ENCODE assay signal across 16 mouse cellular contexts in genomic region chr9:92718337-92718736, GRCm38 (mm10).
DNase-seq lines count a peak whose midpoint lies in the region; ATAC-seq and TF ChIP-seq lines count a peak whose summit lies in the region.
"Had no signal": no experiment of that assay in that cellular context is flagged by ENCODE, and none has a peak within 500 bp of the region (broad histone marks: within the 10 kb centered on the region; RNA-seq: fewer than 3 reads in every experiment).

No protein-coding gene starts in this region.

- no peak overlapping the region for H3K4me2 ChIP-seq in lung, embryonic 14.5 days
- H3K4me2 ChIP-seq: forebrain, embryonic 15.5 days; heart, embryonic 11.5 days; intestine, embryonic 15.5 days; neural tube, embryonic 12.5 days had no signal

- no peak overlapping the region for H3K9ac ChIP-seq in lung, embryonic 14.5 days
- H3K9ac ChIP-seq: forebrain, embryonic 15.5 days; intestine, embryonic 15.5 days; liver, embryonic 14.5 days; neural tube, embryonic 12.5 days had no signal

- H3K4me3 ChIP-seq in lung, embryonic 14.5 days (ENCODE audit: low read depth, low read length), result no peak overlapping the region
- H3K4me3 ChIP-seq: forebrain, embryonic 15.5 days; intestine, embryonic 15.5 days; megakaryocyte, embryonic 14.5 days; neural tube, embryonic 12.5 days had no signal

- ATAC-seq in lung, embryonic 14.5 days (ENCODE audit: insufficient read depth), result peak; percentile 57; the same call in 1 of the 2 replicates
- ATAC-seq: intestine, embryonic 15.5 days had no signal

- TF ChIP-seq POLR2A in brain, embryonic 14.5 days (IDR thresholded peaks at IDR 0.05; ENCODE audit: borderline replicate concordance, extremely low read depth, insufficient read depth, insufficient read length, poor library complexity, severe bottlenecking), result no peak

- no peaks in the 10 kb centered on the region for H3K36me3 ChIP-seq in lung, embryonic 14.5 days (ENCODE audit: insufficient read depth)
- H3K36me3 ChIP-seq: forebrain, embryonic 15.5 days; intestine, embryonic 15.5 days; neural tube, embryonic 12.5 days had no signal

- H3K4me1 ChIP-seq in lung, embryonic 14.5 days (ENCODE audit: insufficient read depth), result peaks cover 3% of the 10 kb centered on the region; the same call in 1 of the 2 replicates
- H3K4me1 ChIP-seq: megakaryocyte, embryonic 14.5 days had no signal

- no peaks in the 10 kb centered on the region for H3K9me3 ChIP-seq in lung, embryonic 14.5 days (ENCODE audit: low read depth, low read length)
- H3K9me3 ChIP-seq: forebrain, embryonic 15.5 days; intestine, embryonic 15.5 days; neural tube, embryonic 12.5 days had no signal

- H3K27me3 ChIP-seq in lung, embryonic 14.5 days (ENCODE audit: insufficient read depth, low read length), result no peaks in the 10 kb centered on the region
- H3K27me3 ChIP-seq: forebrain, embryonic 15.5 days; intestine, embryonic 15.5 days; megakaryocyte, embryonic 14.5 days; neural tube, embryonic 12.5 days had no signal

- DNase-seq in adrenal gland, adult (ENCODE audit: inconsistent age in 2 of 2, low spot score in 1 of 2), result peak; percentile 76 to 83
- no peak for DNase-seq in adrenal gland, postnatal 4 days (ENCODE audit: low spot score in 2 of 2)
- DNase-seq in lung, embryonic 14.5 days, result peak; percentile 55
- DNase-seq in lung, postnatal 25 days (ENCODE audit: low spot score), result no peak
- DNase-seq in brain, embryonic 14.5 days (ENCODE audit: low read depth), result peak; percentile 14
- peak; percentile 7 for DNase-seq in lung, postnatal 36 days
- no peak for DNase-seq in layer of hippocampus, postnatal 10 days (ENCODE audit: low spot score in 2 of 2)
- no peak for DNase-seq in embryo, embryonic 10 days (ENCODE audit: low spot score)
- DNase-seq: cerebellum, adult 11-12 months had no signal

- TF ChIP-seq CTCF in lung, embryonic 14.5 days (IDR thresholded peaks at IDR 0.05; ENCODE audit: low read depth), result no peak
- TF ChIP-seq CTCF in brain, embryonic 14.5 days (IDR thresholded peaks at IDR 0.05; ENCODE audit: borderline replicate concordance, extremely low read depth, insufficient read depth, insufficient read length), result no peak

- no peak overlapping the region for H3K27ac ChIP-seq in lung, embryonic 14.5 days (ENCODE audit: low read depth)
- H3K27ac ChIP-seq: forebrain, embryonic 15.5 days; intestine, embryonic 15.5 days; kidney, postnatal 0 days; liver, embryonic 14.5 days; neural tube, embryonic 12.5 days had no signal

Comparison
In these comparisons a context has a peak if more than half of its experiments do, and no peak if none do; other contexts are left out.
1. DNase-seq: peak in adrenal gland, adult (2 of 2), lung, embryonic 14.5 days (single experiment), brain, embryonic 14.5 days (single experiment) and lung, postnatal 36 days (single experiment); none in adrenal gland, postnatal 4 days (0 of 2), lung, postnatal 25 days (single experiment), layer of hippocampus, postnatal 10 days (0 of 2) and embryo, embryonic 10 days (single experiment).